Mouse (Mus musculus) heart, embryonic 15.5 days (tissue): ENCODE results near the gene Gm45015. TPM values are rescaled to one million over a fixed set of nuclear protein-coding genes. Genes with fewer than 3 reads are reported as not detected.

ENCODE experiments used
- ATAC-seq: fragments of 200-750 bp; cut with Nextera tagmentation; replicated peaks from 2 replicates; pipeline ENCODE4 v1.8.0; 2017; ENCODE audit warnings: low read depth, moderate TSS enrichment; ENCODE audit not compliant: insufficient number of reproducible peaks, insufficient read depth, low FRiP score
- H3K27ac ChIP-seq: fragments of 300-500 bp; sonication (generic); 2 replicates; pipeline ENCODE4 v1.5.1; 2015; ENCODE audit warnings: mild to moderate bottlenecking, inconsistent platforms
- H3K27me3 ChIP-seq: fragments of 300-500 bp; sonication (generic); 2 replicates; pipeline ENCODE4 v1.6.1; 2015; ENCODE audit warnings: inconsistent platforms
- H3K36me3 ChIP-seq: fragments of 300-500 bp; sonication (generic); 2 replicates; pipeline ENCODE4 v1.6.1; 2015; ENCODE audit warnings: mild to moderate bottlenecking, inconsistent platforms
- H3K4me1 ChIP-seq: fragments of 300-500 bp; sonication (generic); replicated peaks from 2 replicates; pipeline ENCODE4 v1.6.1; 2015; ENCODE audit warnings: inconsistent platforms
- H3K4me2 ChIP-seq: fragments of 300-500 bp; sonication (generic); 2 replicates; pipeline ENCODE4 v1.6.1; 2015; ENCODE audit warnings: inconsistent platforms, mild to moderate bottlenecking, moderate library complexity
- H3K4me3 ChIP-seq: fragments of 300-500 bp; sonication (generic); 2 replicates; pipeline ENCODE4 v1.5.1; 2015; ENCODE audit warnings: mild to moderate bottlenecking, inconsistent platforms
- H3K9ac ChIP-seq: fragments of 300-500 bp; sonication (generic); 2 replicates; pipeline ENCODE4 v1.6.1; 2015; ENCODE audit warnings: mild to moderate bottlenecking, inconsistent platforms
- H3K9me3 ChIP-seq: fragments of 300-500 bp; sonication (generic); replicated peaks from 2 replicates; pipeline ENCODE4 v1.6.1; 2016; ENCODE audit warnings: inconsistent platforms
- WGBS: fragments of 180-500 bp; shearing (Covaris S2); methylation state at CpG from one replicate; pipeline ENCODE4 v1.1.7; 2015; ENCODE audit warnings: mixed read lengths; 5-methylcytosine and 5-hydroxymethylcytosine counted together
- polyA plus RNA-seq: library from polyadenylated mRNA; unstranded; fragments of >200 nt; fragmentation: Nextera tagmentation; extraction: Ambion mirVana; gene quantifications from 2 replicates; pipeline ENCODE4 v1.2.1, GENCODE M21; 2015

The Gm45015 gene
- polyA plus RNA-seq: not detected in 2 replicates

DNA sequence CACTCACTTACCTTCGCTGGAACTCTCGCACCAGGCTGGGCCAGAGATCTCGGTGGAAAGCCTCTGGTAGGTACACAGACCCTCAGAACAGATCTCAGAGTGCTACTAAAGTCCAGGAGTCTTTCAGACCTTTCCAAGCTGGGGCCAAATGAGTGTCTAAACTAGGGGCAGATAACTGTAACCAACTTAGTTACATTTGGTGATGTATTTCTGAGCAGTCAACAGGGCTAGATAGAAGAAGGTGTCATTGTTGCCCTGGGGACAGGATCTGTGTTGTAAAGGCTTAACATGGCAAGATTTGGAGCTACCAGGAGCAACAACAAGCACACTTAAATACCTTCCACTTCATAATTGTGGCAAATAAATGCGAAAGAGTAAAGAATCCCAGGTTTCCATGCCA, at the start of gene Gm45015:
Gene Gm45015 (minus strand): TSS at position 101 of the 400 bp plus-strand sequence.
- H3K4me1 ChIP-seq: no peaks in the 10 kb centered on the region

DNA sequence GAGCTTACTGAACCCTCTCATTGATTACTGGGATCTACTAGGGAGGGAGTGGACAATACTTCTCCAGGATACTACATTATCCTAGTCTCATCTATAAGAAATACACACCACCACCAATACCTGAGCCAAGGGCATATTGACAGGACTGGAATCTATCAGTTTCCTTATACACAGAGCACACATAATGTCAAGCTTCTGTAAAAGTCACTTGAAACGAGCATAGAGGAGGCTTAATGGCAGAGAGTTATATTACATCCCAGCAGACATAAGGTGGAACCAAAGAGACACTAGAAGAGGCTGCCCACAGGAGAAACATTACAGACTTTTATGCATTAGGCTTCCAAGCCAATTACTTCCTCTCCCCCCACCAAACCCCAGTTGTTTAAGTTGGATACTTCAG, 48.3 kb upstream of the Gm45015 start:
- no peak for ATAC-seq
- H3K9me3 ChIP-seq: no peaks in the 10 kb centered on the region
- no peak overlapping the region for H3K27ac ChIP-seq
- no peak overlapping the region for H3K9ac ChIP-seq
- H3K4me1 ChIP-seq: no peaks in the 10 kb centered on the region
- no peak overlapping the region for H3K4me3 ChIP-seq
- no peaks in the 10 kb centered on the region for H3K36me3 ChIP-seq
- no peaks in the 10 kb centered on the region for H3K27me3 ChIP-seq
- WGBS: 37% methylated on average over 1 of the region's 1 CpGs
- H3K4me2 ChIP-seq: no peak overlapping the region

More for the DNA sequence above, at the start of gene Gm45015:
- ATAC-seq: no peak
- Histone ChIP-seq H3K27me3 (no peaks in the 10 kb centered on the region; the same call in 1 of the 2 replicates), H3K9me3 (no peaks in the 10 kb centered on the region), H3K27ac (no peak within 1 kb of the TSS), H3K36me3 (no peaks in the 10 kb centered on the region), H3K4me2 (no peak within 1 kb of the TSS), H3K4me3 (no peak within 1 kb of the TSS), H3K9ac (no peak within 1 kb of the TSS)
- WGBS: 75% methylated on average over 4 of the region's 4 CpGs

DNA sequence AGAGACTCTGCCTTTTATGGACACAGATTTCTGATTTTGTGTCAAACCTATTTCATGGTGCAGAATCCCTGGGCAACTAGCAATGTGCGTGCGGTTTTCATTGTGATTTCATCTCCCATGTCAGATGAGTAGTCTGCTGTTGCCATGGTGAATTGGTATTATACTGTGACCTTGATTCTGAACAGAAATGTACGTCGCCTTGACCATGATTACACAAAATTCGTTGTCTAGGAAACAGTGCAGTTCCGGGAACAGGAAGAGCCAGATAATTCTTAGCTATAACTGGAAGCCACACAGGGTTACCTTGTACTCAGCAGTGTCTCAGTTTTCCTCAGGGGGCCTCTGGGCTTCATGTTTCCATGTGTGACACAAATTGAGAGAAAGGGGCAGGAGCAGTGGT, 47.8 kb upstream of the Gm45015 start:
- no peak overlapping the region for H3K4me2 ChIP-seq
- H3K36me3 ChIP-seq: no peaks in the 10 kb centered on the region
- H3K9me3 ChIP-seq: no peaks in the 10 kb centered on the region
- no peaks in the 10 kb centered on the region for H3K27me3 ChIP-seq
- no peak overlapping the region for H3K9ac ChIP-seq
- H3K4me3 ChIP-seq: no peak overlapping the region
- 63% methylated on average over 6 of the region's 6 CpGs for WGBS
- no peaks in the 10 kb centered on the region for H3K4me1 ChIP-seq
- H3K27ac ChIP-seq: no peak overlapping the region
- ATAC-seq: no peak

DNA sequence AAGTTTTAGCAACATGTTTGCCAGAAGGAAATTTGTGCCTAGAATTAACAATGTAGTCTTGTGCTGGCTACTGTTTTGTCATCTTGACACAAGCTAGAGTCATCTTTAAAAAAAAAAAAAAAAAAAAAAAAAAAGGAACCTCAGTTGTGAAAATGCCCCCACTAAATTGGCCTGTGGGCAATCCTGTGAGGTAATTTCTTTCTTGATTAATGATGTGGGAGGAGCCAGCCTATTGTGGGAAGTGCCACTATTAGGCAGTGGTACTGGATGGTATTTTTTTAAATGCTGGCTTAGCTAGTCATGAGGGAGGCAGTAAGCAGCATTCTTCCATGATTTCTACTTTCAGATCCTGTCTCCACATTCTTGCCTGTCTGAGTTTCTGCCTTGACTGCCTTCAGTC, 26.7 kb upstream of the Gm45015 start:
- Histone ChIP-seq H3K9me3 (no peaks in the 10 kb centered on the region), H3K27me3 (no peaks in the 10 kb centered on the region), H3K4me2 (no peak overlapping the region), H3K9ac (no peak overlapping the region), H3K4me1 (no peaks in the 10 kb centered on the region), H3K36me3 (peaks cover 4% of the 10 kb centered on the region; the same call in 1 of the 2 replicates), H3K4me3 (no peak overlapping the region), H3K27ac (no peak overlapping the region)
- no peak for ATAC-seq

DNA sequence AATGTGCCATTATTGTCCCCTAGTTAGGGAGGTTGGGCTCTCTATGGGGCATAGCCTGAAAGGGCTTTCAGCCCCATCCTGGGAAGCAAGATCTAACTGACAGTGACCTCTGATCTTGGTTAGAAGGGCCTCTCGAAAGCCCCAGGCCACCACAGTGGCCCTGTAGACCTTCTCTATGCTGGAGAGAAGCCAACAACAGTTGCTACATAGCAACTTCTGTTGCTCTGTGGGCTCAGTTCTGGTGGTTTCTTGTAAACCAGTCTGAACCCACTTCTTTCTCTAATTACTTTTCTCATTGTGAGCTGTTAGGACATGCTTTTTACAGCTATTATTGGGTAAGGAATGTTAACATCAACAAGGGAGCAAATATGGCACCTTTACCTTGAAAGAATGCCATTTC, 20.1 kb upstream of the Gm45015 start:
- H3K9me3 ChIP-seq: no peaks in the 10 kb centered on the region
- peaks cover 36% of the 10 kb centered on the region for H3K36me3 ChIP-seq
- H3K4me3 ChIP-seq: no peak overlapping the region
- WGBS: 83% methylated on average over 1 of the region's 1 CpGs
- no peak overlapping the region for H3K9ac ChIP-seq
- H3K27ac ChIP-seq: no peak overlapping the region
- H3K4me1 ChIP-seq: no peaks in the 10 kb centered on the region
- H3K27me3 ChIP-seq: no peaks in the 10 kb centered on the region
- no peak overlapping the region for H3K4me2 ChIP-seq
- ATAC-seq: no peak

GRCm38 (mm10) chrX:73356163-73356562, 19.5 kb upstream of the Gm45015 start:
- no peaks in the 10 kb centered on the region for H3K9me3 ChIP-seq
- H3K27ac ChIP-seq: no peak overlapping the region
- H3K27me3 ChIP-seq: no peaks in the 10 kb centered on the region
- H3K9ac ChIP-seq: no peak overlapping the region
- ATAC-seq: no peak
- H3K4me3 ChIP-seq: no peak overlapping the region
- 75% methylated on average over 2 of the region's 2 CpGs for WGBS
- peaks cover 41% of the 10 kb centered on the region for H3K36me3 ChIP-seq
- no peaks in the 10 kb centered on the region for H3K4me1 ChIP-seq
- H3K4me2 ChIP-seq: no peak overlapping the region

- no peak overlapping the region for H3K9ac ChIP-seq
- H3K27ac ChIP-seq: no peak overlapping the region
- H3K4me2 ChIP-seq: no peak overlapping the region
- H3K27me3 ChIP-seq: no peaks in the 10 kb centered on the region; the same call in 1 of the 2 replicates
- H3K4me3 ChIP-seq: no peak overlapping the region
- peaks cover 4% of the 10 kb centered on the region; the same call in 1 of the 2 replicates for H3K4me1 ChIP-seq
- H3K36me3 ChIP-seq: no peaks in the 10 kb centered on the region
- no peaks in the 10 kb centered on the region for H3K9me3 ChIP-seq
- WGBS: 52% methylated on average over 1 of the region's 1 CpGs
- no peak for ATAC-seq
Observed at GRCm38 (mm10) chrX:73344346-73344745, 7.7 kb upstream of the Gm45015 start.

GRCm38 (mm10) chrX:73343802-73344201, 7.2 kb upstream of the Gm45015 start:
- Histone ChIP-seq H3K9ac (no peak overlapping the region), H3K9me3 (no peaks in the 10 kb centered on the region), H3K36me3 (no peaks in the 10 kb centered on the region), H3K27ac (no peak overlapping the region), H3K27me3 (no peaks in the 10 kb centered on the region; the same call in 1 of the 2 replicates), H3K4me1 (peaks cover 4% of the 10 kb centered on the region; the same call in 1 of the 2 replicates), H3K4me2 (peak overlapping the region; percentile 60), H3K4me3 (peak overlapping the region; percentile 70; the same call in 1 of the 2 replicates)
- WGBS: 64% methylated on average over 1 of the region's 1 CpGs
- no peak for ATAC-seq

DNA sequence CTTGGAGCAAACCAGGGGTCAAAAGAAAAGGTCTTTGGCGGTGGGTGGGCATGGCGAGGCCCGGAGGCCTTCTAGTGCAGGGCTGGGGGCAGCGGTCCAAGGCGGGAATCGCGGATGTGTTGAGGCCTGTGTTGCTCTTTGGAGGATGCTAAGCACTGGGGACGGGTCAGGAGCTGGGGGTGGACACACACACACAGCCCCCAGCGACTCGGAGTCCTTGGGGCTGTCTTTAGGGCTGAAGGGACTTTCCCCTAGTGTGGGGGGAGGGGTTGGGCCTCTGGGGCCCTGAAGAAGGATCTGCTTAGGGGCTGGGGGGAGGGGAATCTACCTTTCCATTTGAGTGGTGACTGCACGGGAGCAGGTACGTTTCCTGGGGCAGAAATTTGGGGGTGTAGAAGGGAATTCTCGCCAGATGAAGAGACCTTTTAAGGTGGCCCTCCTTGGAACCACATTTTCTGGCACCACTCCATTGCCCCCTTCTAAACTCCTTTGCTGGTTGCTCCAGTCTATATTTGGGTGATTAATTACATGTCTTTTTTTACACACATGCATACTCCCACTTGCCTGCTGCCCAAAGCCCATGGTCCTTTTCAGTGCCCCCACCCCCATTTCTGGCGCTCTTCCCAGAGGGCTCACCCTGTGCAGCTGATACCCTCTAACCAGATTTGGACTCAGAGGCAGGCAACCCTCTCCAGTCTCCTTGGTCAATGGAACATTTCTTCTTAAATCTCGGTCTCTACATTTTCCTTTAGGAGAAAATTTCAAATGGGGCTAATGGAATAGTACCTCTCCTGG, 6.5 kb upstream of the Gm45015 start:
- 17% methylated on average over 15 of the region's 15 CpGs for WGBS
- Histone ChIP-seq H3K27me3 (no peaks in the 10 kb centered on the region; the same call in 1 of the 2 replicates), H3K4me2 (peak overlapping the region; percentile 60), H3K36me3 (no peaks in the 10 kb centered on the region), H3K4me1 (peaks cover 4% of the 10 kb centered on the region; the same call in 1 of the 2 replicates), H3K4me3 (peak overlapping the region; percentile 70), H3K27ac (peak overlapping the region; percentile 79), H3K9ac (peak overlapping the region; percentile 66), H3K9me3 (no peaks in the 10 kb centered on the region)
- peak; percentile 76 for ATAC-seq

DNA sequence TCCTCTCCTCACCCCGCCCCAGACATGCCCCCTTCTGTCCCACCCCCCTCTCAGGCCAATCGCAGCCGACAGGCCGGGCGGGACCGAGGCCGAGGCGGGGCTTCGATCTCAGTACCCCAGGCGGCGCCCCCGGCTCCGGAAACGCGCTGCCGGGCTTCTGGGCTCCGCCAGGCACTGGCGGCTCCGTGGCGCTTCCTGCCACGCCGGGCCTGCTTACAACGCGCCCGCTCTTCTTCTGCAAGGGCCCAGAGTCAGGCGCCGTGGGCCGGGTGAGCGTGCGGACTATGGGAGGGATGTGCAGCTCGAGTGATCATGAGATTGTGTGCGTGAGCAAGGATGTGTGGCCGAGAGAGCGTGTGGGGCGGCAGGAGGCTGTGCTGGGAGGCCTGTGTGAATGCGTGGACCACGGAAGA, 5.8 kb upstream of the Gm45015 start, which contains the start of gene Zfp275:
Gene Zfp275 (plus strand): TSS at position 139 of the 413 bp plus-strand sequence.
- 14% methylated on average over 37 of the region's 37 CpGs for WGBS
- H3K27me3 ChIP-seq: no peaks in the 10 kb centered on the region; the same call in 1 of the 2 replicates
- peaks cover 4% of the 10 kb centered on the region; the same call in 1 of the 2 replicates for H3K4me1 ChIP-seq
- ATAC-seq: peak; percentile 92
- peak within 1 kb of the TSS; percentile 66 for H3K9ac ChIP-seq
- H3K36me3 ChIP-seq: no peaks in the 10 kb centered on the region
- H3K4me2 ChIP-seq: peak within 1 kb of the TSS; percentile 60
- peak within 1 kb of the TSS; percentile 79 for H3K27ac ChIP-seq
- peak within 1 kb of the TSS; percentile 70 for H3K4me3 ChIP-seq
- H3K9me3 ChIP-seq: no peaks in the 10 kb centered on the region

- Histone ChIP-seq H3K27me3 (no peaks in the 10 kb centered on the region; the same call in 1 of the 2 replicates), H3K4me3 (peak overlapping the region; percentile 70), H3K4me2 (peak overlapping the region; percentile 60), H3K4me1 (peaks cover 4% of the 10 kb centered on the region; the same call in 1 of the 2 replicates), H3K36me3 (no peaks in the 10 kb centered on the region), H3K9ac (no peak overlapping the region), H3K9me3 (no peaks in the 10 kb centered on the region), H3K27ac (no peak overlapping the region)
- 37% methylated on average over 3 of the region's 3 CpGs for WGBS
- no peak; the same call in 1 of the 2 replicates for ATAC-seq
Observed at GRCm38 (mm10) chrX:73342068-73342467, 5.4 kb upstream of the Gm45015 start.
